Mouse (Mus musculus) lung, postnatal 0 days (tissue): ENCODE results near the gene Prex1.

Source experiments
- CTCF ChIP-seq: IDR thresholded peaks from 2 replicates; pipeline ENCODE4 v1.5.1; 2016; ENCODE audit warnings: antibody characterized with exemption, mild to moderate bottlenecking
- EP300 ChIP-seq: IDR thresholded peaks from 2 replicates; pipeline ENCODE4 v1.6.1; 2016; ENCODE audit warnings: antibody characterized with exemption, mild to moderate bottlenecking, control low read depth

DNA sequence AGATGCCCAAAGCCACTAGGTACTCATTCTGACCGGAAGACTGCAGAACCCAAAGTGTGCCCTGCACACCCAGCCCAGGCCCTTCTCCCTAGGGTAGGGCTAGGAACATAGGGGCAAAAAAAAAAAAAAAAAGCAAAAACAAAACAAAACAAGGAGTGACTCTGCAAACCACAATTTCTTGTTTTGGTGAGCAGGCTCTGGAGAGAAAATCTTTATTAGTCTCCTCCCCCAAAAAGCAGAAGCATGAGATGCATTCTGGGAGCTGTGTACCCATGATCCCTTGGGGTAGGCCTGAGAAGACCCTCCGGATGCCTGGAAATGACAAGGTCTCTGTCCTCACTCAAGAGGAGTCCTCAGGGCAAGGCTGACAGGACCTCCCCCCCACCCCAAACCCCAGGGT is 3.7 kb downstream of the Prex1 start:
- no peak for TF ChIP-seq CTCF
- no peak for TF ChIP-seq EP300
